Mouse (Mus musculus) embryonic facial prominence, embryonic 14.5 days (tissue): ENCODE measurements around the gene Mfap3l. TPM values are rescaled to one million over a fixed set of nuclear protein-coding genes. Genes with fewer than 3 reads are reported as not detected.

Experiments
- ATAC-seq: fragments of 200-750 bp; cut with Nextera tagmentation; 2 replicates; pipeline ENCODE4 v1.8.0; 2017; ENCODE audit warnings: low read depth, moderate number of reproducible peaks, moderate TSS enrichment
- DNase-seq: peaks from one replicate; pipeline ENCODE4 v3.0.0-alpha.2; 2015; ENCODE audit warnings: low spot score
- H3K27ac ChIP-seq: fragments of 300-500 bp; sonication (generic); replicated peaks from 2 replicates; pipeline ENCODE4 v1.5.1; 2014; ENCODE audit warnings: low read depth, mild to moderate bottlenecking, low read length, moderate library complexity
- H3K27me3 ChIP-seq: fragments of 300-500 bp; sonication (generic); replicated peaks from 2 replicates; pipeline ENCODE4 v1.6.1; 2014; ENCODE audit warnings: low read length; ENCODE audit not compliant: control insufficient read depth, insufficient read depth
- H3K36me3 ChIP-seq: fragments of 300-500 bp; sonication (generic); 2 replicates; pipeline ENCODE4 v1.6.1; 2014; ENCODE audit warnings: low read length, mixed read lengths; ENCODE audit not compliant: control insufficient read depth, insufficient read depth
- H3K4me1 ChIP-seq: fragments of 300-500 bp; sonication (generic); 2 replicates; pipeline ENCODE4 v1.6.1; 2014; ENCODE audit warnings: antibody characterized with exemption, low read length; ENCODE audit not compliant: control insufficient read depth, insufficient read depth
- H3K4me2 ChIP-seq: fragments of 300-500 bp; sonication (generic); 2 replicates; pipeline ENCODE4 v1.6.1; 2014; ENCODE audit warnings: low read depth, mild to moderate bottlenecking, low read length, moderate library complexity, mixed read lengths
- H3K4me3 ChIP-seq: fragments of 300-500 bp; sonication (generic); 2 replicates; pipeline ENCODE4 v1.5.1; 2014; ENCODE audit warnings: low read depth, mild to moderate bottlenecking, low read length
- H3K9ac ChIP-seq: fragments of 300-500 bp; sonication (generic); 2 replicates; pipeline ENCODE4 v1.6.1; 2014; ENCODE audit warnings: low read depth, mild to moderate bottlenecking, low read length, moderate library complexity, mixed read lengths
- H3K9me3 ChIP-seq: fragments of 300-500 bp; sonication (generic); 2 replicates; pipeline ENCODE4 v1.6.1; 2016; ENCODE audit warnings: low read length; ENCODE audit not compliant: control insufficient read depth
- WGBS: fragments of 180-500 bp; shearing (Covaris S2); extraction: QIAGEN DNeasy Blood & Tissue Kit; methylation state at CpG from one replicate; pipeline ENCODE4 v1.1.7; 2014; 5-methylcytosine and 5-hydroxymethylcytosine counted together
- polyA plus RNA-seq: library from polyadenylated mRNA; unstranded; fragments of >200 nt; fragmentation: Nextera tagmentation; extraction: Ambion mirVana; gene quantifications from 2 replicates; pipeline ENCODE4 v1.2.1, GENCODE M21; 2014

Mfap3l gene
- polyA plus RNA-seq, 1 experiment from 2014 or later, result 3.6 TPM

GRCm38 (mm10) chr8:60640046-60640445 is 7.4 kb downstream of the Mfap3l start:
- ATAC-seq (no peak), DNase-seq (no peak)
- Histone ChIP-seq H3K9ac (no peak overlapping the region), H3K9me3 (peaks cover 3% of the 10 kb centered on the region; the same call in 1 of the 2 replicates), H3K4me1 (no peaks in the 10 kb centered on the region), H3K27me3 (no peaks in the 10 kb centered on the region), H3K36me3 (no peaks in the 10 kb centered on the region), H3K4me3 (no peak overlapping the region), H3K4me2 (no peak overlapping the region), H3K27ac (no peak overlapping the region)
- WGBS, result 88% methylated on average over 17 of the region's 17 CpGs

GRCm38 (mm10) chr8:60643416-60644020 is 10.9 kb downstream of the Mfap3l start:
- Histone ChIP-seq H3K9me3 (peaks cover 3% of the 10 kb centered on the region; the same call in 1 of the 2 replicates), H3K36me3 (no peaks in the 10 kb centered on the region), H3K4me2 (no peak overlapping the region), H3K27ac (no peak overlapping the region), H3K27me3 (no peaks in the 10 kb centered on the region), H3K9ac (no peak overlapping the region), H3K4me1 (no peaks in the 10 kb centered on the region), H3K4me3 (no peak overlapping the region)
- DNase-seq (peak; percentile 26), ATAC-seq (peak; percentile 33; the same call in 1 of the 2 replicates)
- WGBS, result 69% methylated on average over 6 of the region's 6 CpGs

- WGBS, result 72% methylated on average over 4 of the region's 4 CpGs
- Histone ChIP-seq H3K9ac (no peak overlapping the region), H3K27ac (no peak overlapping the region), H3K27me3 (no peaks in the 10 kb centered on the region), H3K4me1 (no peaks in the 10 kb centered on the region), H3K4me2 (no peak overlapping the region), H3K36me3 (no peaks in the 10 kb centered on the region), H3K4me3 (no peak overlapping the region), H3K9me3 (no peaks in the 10 kb centered on the region)
- DNase-seq (no peak), ATAC-seq (no peak)
Measured at GRCm38 (mm10) chr8:60645164-60645563, 12.5 kb downstream of the Mfap3l start.

- WGBS, result 78% methylated on average over 3 of the region's 3 CpGs
- H3K9me3 ChIP-seq, result no peaks in the 10 kb centered on the region
- no peak overlapping the region for H3K4me2 ChIP-seq
- DNase-seq (no peak), ATAC-seq (no peak)
- H3K36me3 ChIP-seq, result no peaks in the 10 kb centered on the region
- no peak overlapping the region for H3K4me3 ChIP-seq
- no peak overlapping the region for H3K9ac ChIP-seq
- H3K27me3 ChIP-seq, result no peaks in the 10 kb centered on the region
- no peak overlapping the region for H3K27ac ChIP-seq
- H3K4me1 ChIP-seq, result no peaks in the 10 kb centered on the region
Measured at GRCm38 (mm10) chr8:60645911-60646310, 13.3 kb downstream of the Mfap3l start.

GRCm38 (mm10) chr8:60647291-60647690 is 14.7 kb downstream of the Mfap3l start:
- no peaks in the 10 kb centered on the region for H3K36me3 ChIP-seq
- no peak overlapping the region for H3K9ac ChIP-seq
- WGBS, result 88% methylated on average over 3 of the region's 3 CpGs
- H3K4me1 ChIP-seq, result no peaks in the 10 kb centered on the region
- ATAC-seq (no peak), DNase-seq (no peak)
- no peaks in the 10 kb centered on the region for H3K27me3 ChIP-seq
- no peaks in the 10 kb centered on the region for H3K9me3 ChIP-seq
- H3K4me2 ChIP-seq, result no peak overlapping the region
- no peak overlapping the region for H3K4me3 ChIP-seq
- no peak overlapping the region for H3K27ac ChIP-seq

- WGBS, result 54% methylated on average over 1 of the region's 1 CpGs
- ATAC-seq (no peak), DNase-seq (no peak)
- Histone ChIP-seq H3K27ac (no peak overlapping the region), H3K4me1 (no peaks in the 10 kb centered on the region), H3K4me3 (no peak overlapping the region), H3K9ac (no peak overlapping the region), H3K27me3 (no peaks in the 10 kb centered on the region), H3K9me3 (no peaks in the 10 kb centered on the region), H3K36me3 (no peaks in the 10 kb centered on the region), H3K4me2 (no peak overlapping the region)
Measured at GRCm38 (mm10) chr8:60649081-60649480, 16.5 kb downstream of the Mfap3l start.

GRCm38 (mm10) chr8:60650119-60650518 is 17.5 kb downstream of the Mfap3l start:
- Histone ChIP-seq H3K9ac (no peak overlapping the region), H3K27ac (no peak overlapping the region), H3K27me3 (no peaks in the 10 kb centered on the region), H3K4me1 (no peaks in the 10 kb centered on the region), H3K4me3 (no peak overlapping the region), H3K4me2 (no peak overlapping the region), H3K36me3 (no peaks in the 10 kb centered on the region), H3K9me3 (no peaks in the 10 kb centered on the region)
- ATAC-seq, result no peak
- 81% methylated on average over 4 of the region's 4 CpGs for WGBS
- no peak for DNase-seq

GRCm38 (mm10) chr8:60657425-60658113 is 24.9 kb downstream of the Mfap3l start:
- H3K36me3 ChIP-seq, result no peaks in the 10 kb centered on the region
- ATAC-seq (peak; percentile 66), DNase-seq (peak; percentile 16)
- H3K4me3 ChIP-seq, result no peak overlapping the region
- no peak overlapping the region for H3K4me2 ChIP-seq
- H3K9ac ChIP-seq, result no peak overlapping the region
- no peaks in the 10 kb centered on the region for H3K4me1 ChIP-seq
- no peaks in the 10 kb centered on the region for H3K27me3 ChIP-seq
- H3K9me3 ChIP-seq, result no peaks in the 10 kb centered on the region
- H3K27ac ChIP-seq, result no peak overlapping the region
- 58% methylated on average over 6 of the region's 6 CpGs for WGBS

GRCm38 (mm10) chr8:60658114-60658500 is 25.5 kb downstream of the Mfap3l start:
- WGBS, result 70% methylated on average over 6 of the region's 6 CpGs
- no peak for ATAC-seq

More at GRCm38 (mm10) chr8:60658114-60658500, 25.5 kb downstream of the Mfap3l start:
- Histone ChIP-seq H3K36me3 (no peaks in the 10 kb centered on the region), H3K27ac (no peak overlapping the region), H3K9ac (no peak overlapping the region), H3K27me3 (no peaks in the 10 kb centered on the region), H3K4me1 (no peaks in the 10 kb centered on the region), H3K4me3 (no peak overlapping the region), H3K9me3 (no peaks in the 10 kb centered on the region), H3K4me2 (no peak overlapping the region)
- DNase-seq, result no peak
